Mouse (Mus musculus) midbrain, embryonic 11.5 days (tissue): ENCODE measurements around the gene Ralb. TPM values are rescaled to one million over a fixed set of nuclear protein-coding genes. Genes with fewer than 3 reads are reported as not detected.

Experiments used
- ATAC-seq: fragments of 200-750 bp; cut with Nextera tagmentation; 2 replicates; pipeline ENCODE4 v1.8.0; 2017; ENCODE audit warnings: moderate TSS enrichment, moderate library complexity; ENCODE audit not compliant: low FRiP score
- DNase-seq: peaks from one replicate; pipeline ENCODE4 v3.0.0; 2015; ENCODE audit warnings: low spot score; ENCODE audit errors: missing footprints
- H3K27ac ChIP-seq: fragments of 300-500 bp; sonication (generic); 2 replicates; pipeline ENCODE4 v1.5.1; 2014; ENCODE audit warnings: low read depth, low read length
- H3K27me3 ChIP-seq: fragments of 300-500 bp; sonication (generic); 2 replicates; pipeline ENCODE4 v1.6.1; 2014; ENCODE audit warnings: mild to moderate bottlenecking, low read length, moderate library complexity, mixed read lengths; ENCODE audit not compliant: control insufficient read depth, insufficient read depth
- H3K36me3 ChIP-seq: fragments of 300-500 bp; sonication (generic); 2 replicates; pipeline ENCODE4 v1.6.1; 2014; ENCODE audit warnings: mild to moderate bottlenecking, low read length, moderate library complexity, mixed read lengths; ENCODE audit not compliant: control insufficient read depth, insufficient read depth
- H3K4me1 ChIP-seq: fragments of 300-500 bp; sonication (generic); 2 replicates; pipeline ENCODE4 v1.6.1; 2014; ENCODE audit warnings: low read length; ENCODE audit not compliant: control insufficient read depth, insufficient read depth
- H3K4me2 ChIP-seq: fragments of 300-500 bp; sonication (generic); 2 replicates; pipeline ENCODE4 v1.6.1; 2014; ENCODE audit warnings: mild to moderate bottlenecking, moderate library complexity
- H3K4me3 ChIP-seq: fragments of 300-500 bp; sonication (generic); 2 replicates; pipeline ENCODE4 v1.5.1; 2014; ENCODE audit warnings: low read depth, low read length
- H3K9ac ChIP-seq: fragments of 300-500 bp; sonication (generic); 2 replicates; pipeline ENCODE4 v1.6.1; 2014; ENCODE audit warnings: low read length
- H3K9me3 ChIP-seq: fragments of 300-500 bp; sonication (generic); 2 replicates; pipeline ENCODE4 v1.6.1; 2016; ENCODE audit warnings: low read length; ENCODE audit not compliant: control insufficient read depth
- WGBS: fragments of 180-500 bp; shearing (Covaris S2); extraction: QIAGEN DNeasy Blood & Tissue Kit; methylation state at CpG from one replicate; pipeline ENCODE4 v1.1.7; 2014; 5-methylcytosine and 5-hydroxymethylcytosine counted together
- polyA plus RNA-seq: library from polyadenylated mRNA; unstranded; fragments of >200 nt; fragmentation: Nextera tagmentation; extraction: Ambion mirVana; gene quantifications from 2 replicates; pipeline ENCODE4 v1.2.1, GENCODE M21; 2014

Gene Ralb
- polyA plus RNA-seq, 1 experiment from 2014 or later = 73.7 TPM

GRCm38 (mm10) chr1:119518786-119519185, 14.2 kb upstream of the Ralb start:
- DNase-seq = no peak
- Histone ChIP-seq H3K4me2 (no peak overlapping the region), H3K9me3 (no peaks in the 10 kb centered on the region), H3K36me3 (no peaks in the 10 kb centered on the region), H3K27me3 (no peaks in the 10 kb centered on the region), H3K9ac (no peak overlapping the region), H3K4me3 (no peak overlapping the region), H3K27ac (no peak overlapping the region), H3K4me1 (no peaks in the 10 kb centered on the region)
- ATAC-seq = no peak

GRCm38 (mm10) chr1:119518060-119518459, 13.5 kb upstream of the Ralb start:
- WGBS = 88% methylated on average over 7 of the region's 7 CpGs
- Histone ChIP-seq H3K4me1 (no peaks in the 10 kb centered on the region), H3K4me3 (no peak overlapping the region), H3K4me2 (no peak overlapping the region), H3K36me3 (no peaks in the 10 kb centered on the region), H3K9ac (no peak overlapping the region), H3K27ac (no peak overlapping the region), H3K9me3 (no peaks in the 10 kb centered on the region), H3K27me3 (no peaks in the 10 kb centered on the region)
- ATAC-seq = no peak
- peak; percentile 2 for DNase-seq

- Histone ChIP-seq H3K36me3 (no peaks in the 10 kb centered on the region), H3K9me3 (no peaks in the 10 kb centered on the region), H3K9ac (no peak overlapping the region), H3K4me2 (no peak overlapping the region), H3K27ac (no peak overlapping the region), H3K27me3 (peaks cover 7% of the 10 kb centered on the region; the same call in 1 of the 2 replicates), H3K4me1 (no peaks in the 10 kb centered on the region), H3K4me3 (no peak overlapping the region)
- no peak for DNase-seq
- 61% methylated on average over 8 of the region's 8 CpGs for WGBS
- 0 out of 2 replicates have a peak, but pooled peaks have one; percentile 29 for ATAC-seq
Observed at GRCm38 (mm10) chr1:119510857-119511256, 6.3 kb upstream of the Ralb start.

GRCm38 (mm10) chr1:119510409-119510808, 5.8 kb upstream of the Ralb start:
- Histone ChIP-seq H3K9ac (no peak overlapping the region), H3K4me1 (no peaks in the 10 kb centered on the region), H3K27ac (no peak overlapping the region), H3K27me3 (peaks cover 7% of the 10 kb centered on the region; the same call in 1 of the 2 replicates), H3K4me2 (no peak overlapping the region), H3K9me3 (no peaks in the 10 kb centered on the region), H3K36me3 (no peaks in the 10 kb centered on the region), H3K4me3 (no peak overlapping the region)
- DNase-seq (no peak), ATAC-seq (no peak)
- WGBS = 71% methylated on average over 9 of the region's 9 CpGs

GRCm38 (mm10) chr1:119509474-119509873, 4.9 kb upstream of the Ralb start:
- ATAC-seq (no peak), DNase-seq (peak; percentile 4)
- peaks cover 2% of the 10 kb centered on the region; the same call in 1 of the 2 replicates for H3K4me1 ChIP-seq
- 79% methylated on average over 7 of the region's 7 CpGs for WGBS
- no peaks in the 10 kb centered on the region for H3K9me3 ChIP-seq
- H3K9ac ChIP-seq = no peak overlapping the region
- H3K36me3 ChIP-seq = no peaks in the 10 kb centered on the region
- no peak overlapping the region for H3K27ac ChIP-seq
- peaks cover 7% of the 10 kb centered on the region for H3K27me3 ChIP-seq
- no peak overlapping the region for H3K4me2 ChIP-seq
- no peak overlapping the region for H3K4me3 ChIP-seq

GRCm38 (mm10) chr1:119508548-119508947, 4.0 kb upstream of the Ralb start:
- WGBS = 51% methylated on average over 4 of the region's 4 CpGs
- no peak for DNase-seq

GRCm38 (mm10) chr1:119505951-119506350, 1.4 kb upstream of the Ralb start:
- H3K4me2 ChIP-seq = no peak overlapping the region
- 86% methylated on average over 3 of the region's 3 CpGs for WGBS
- ATAC-seq = no peak
- DNase-seq = no peak
- H3K4me3 ChIP-seq = no peak overlapping the region
- H3K9ac ChIP-seq = no peak overlapping the region
- H3K27me3 ChIP-seq = peaks cover 7% of the 10 kb centered on the region
- peaks cover 8% of the 10 kb centered on the region; the same call in 1 of the 2 replicates for H3K4me1 ChIP-seq
- no peaks in the 10 kb centered on the region for H3K9me3 ChIP-seq
- no peaks in the 10 kb centered on the region for H3K36me3 ChIP-seq
- H3K27ac ChIP-seq = no peak overlapping the region

More at GRCm38 (mm10) chr1:119508548-119508947, 4.0 kb upstream of the Ralb start:
- Histone ChIP-seq H3K36me3 (no peaks in the 10 kb centered on the region), H3K27me3 (peaks cover 7% of the 10 kb centered on the region), H3K4me3 (no peak overlapping the region), H3K4me2 (no peak overlapping the region), H3K27ac (no peak overlapping the region), H3K9me3 (no peaks in the 10 kb centered on the region), H3K9ac (no peak overlapping the region), H3K4me1 (peaks cover 8% of the 10 kb centered on the region; the same call in 1 of the 2 replicates)
- ATAC-seq = no peak

- ATAC-seq (no peak), DNase-seq (no peak)
- Histone ChIP-seq H3K4me1 (peaks cover 8% of the 10 kb centered on the region; the same call in 1 of the 2 replicates), H3K27me3 (peaks cover 7% of the 10 kb centered on the region), H3K36me3 (no peaks in the 10 kb centered on the region; the same call in 1 of the 2 replicates), H3K4me2 (peak overlapping the region; percentile 83), H3K9ac (peak overlapping the region; percentile 77), H3K4me3 (peak overlapping the region; percentile 66), H3K27ac (no peak overlapping the region), H3K9me3 (no peaks in the 10 kb centered on the region)
- WGBS = 24% methylated on average over 5 of the region's 5 CpGs
Observed at GRCm38 (mm10) chr1:119503808-119504207, 786 bp downstream of the Ralb start.

- Histone ChIP-seq H3K9me3 (no peaks in the 10 kb centered on the region), H3K27me3 (peaks cover 7% of the 10 kb centered on the region), H3K4me1 (peaks cover 8% of the 10 kb centered on the region; the same call in 1 of the 2 replicates), H3K36me3 (no peaks in the 10 kb centered on the region; the same call in 1 of the 2 replicates), H3K4me2 (no peak overlapping the region; the same call in 1 of the 2 replicates), H3K27ac (no peak overlapping the region), H3K9ac (no peak overlapping the region), H3K4me3 (peak overlapping the region; percentile 66; the same call in 1 of the 2 replicates)
- ATAC-seq (no peak), DNase-seq (no peak)
- WGBS = 87% methylated on average over 3 of the region's 3 CpGs
Observed at GRCm38 (mm10) chr1:119503181-119503580, 1.4 kb downstream of the Ralb start.
